Mouse (Mus musculus): ENCODE measurements at regions not wholly inside any gene's neighbourhood (a gene's known extent, or its start where the extent isn't known, plus 50 kb on each side); places are given as distances from the start of the nearest gene placed in this dataset.
A peak's percentile ranks its signal among the peaks of the same experiment; 100 is the strongest.

DNA sequence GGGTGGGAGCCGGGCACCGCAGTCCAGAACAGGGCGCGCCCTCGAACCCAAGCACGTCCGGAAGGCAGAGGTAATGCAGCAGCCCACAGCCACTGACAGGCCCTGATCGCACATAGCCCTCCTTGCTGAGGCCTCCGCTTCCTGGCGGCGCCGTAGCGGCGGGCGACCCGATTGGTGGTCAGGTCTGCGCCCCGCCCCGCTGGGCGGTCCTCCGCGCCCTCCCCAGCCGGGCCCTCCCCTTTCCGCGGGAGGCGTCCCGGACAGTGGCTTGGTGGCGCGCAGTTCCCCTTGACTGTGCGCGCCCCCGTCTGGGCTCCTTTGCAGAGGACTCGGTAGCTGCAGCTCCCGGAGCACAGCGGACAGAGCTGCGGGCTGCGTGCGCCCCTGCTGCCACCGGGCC, 375.5 kb upstream of the Asap2 start:
- DNase-seq (ENCODE audit: low spot score in 2 of 2) = peak; percentile 49 to 50
